Mouse (Mus musculus) liver, embryonic 16.5 days (tissue): ENCODE results near the gene Gm20458. TPM values are rescaled to one million over a fixed set of nuclear protein-coding genes. Genes with fewer than 3 reads are reported as not detected.
A peak's percentile ranks its signal among the peaks of the same experiment; 100 is the strongest.

Experiments
- ATAC-seq: fragments of 200-750 bp; cut with Nextera tagmentation; 2 replicates; pipeline ENCODE4 v1.8.0; 2017; ENCODE audit warnings: low read depth, mild to moderate bottlenecking, moderate number of reproducible peaks, moderate library complexity
- H3K27ac ChIP-seq: fragments of 300-500 bp; sonication (generic); 2 replicates; pipeline ENCODE4 v1.5.1; 2014; ENCODE audit warnings: mild to moderate bottlenecking, low read length
- H3K27me3 ChIP-seq: fragments of 300-500 bp; sonication (generic); 2 replicates; pipeline ENCODE4 v1.6.1; 2014; ENCODE audit warnings: low read depth, low read length, mixed read lengths; ENCODE audit not compliant: control insufficient read depth, insufficient read depth
- H3K36me3 ChIP-seq: fragments of 300-500 bp; sonication (generic); 2 replicates; pipeline ENCODE4 v1.6.1; 2014; ENCODE audit warnings: mild to moderate bottlenecking; ENCODE audit not compliant: control insufficient read depth, insufficient read depth
- H3K4me1 ChIP-seq: fragments of 300-500 bp; sonication (generic); 2 replicates; pipeline ENCODE4 v1.6.1; 2014; ENCODE audit warnings: low read depth, low read length, mixed read lengths; ENCODE audit not compliant: control insufficient read depth
- H3K4me2 ChIP-seq: fragments of 300-500 bp; sonication (generic); 2 replicates; pipeline ENCODE4 v1.6.1; 2014; ENCODE audit warnings: low read depth, low read length, mixed read lengths
- H3K4me3 ChIP-seq: fragments of 300-500 bp; sonication (generic); 2 replicates; pipeline ENCODE4 v1.5.1; 2014; ENCODE audit warnings: low read depth, mild to moderate bottlenecking, low read length
- H3K9ac ChIP-seq: fragments of 300-500 bp; sonication (generic); 2 replicates; pipeline ENCODE4 v1.6.1; 2014; ENCODE audit warnings: low read depth, low read length
- H3K9me3 ChIP-seq: fragments of 300-500 bp; sonication (generic); replicated peaks from 2 replicates; pipeline ENCODE4 v1.6.1; 2016; ENCODE audit warnings: low read length; ENCODE audit not compliant: control insufficient read depth
- WGBS: fragments of 180-500 bp; shearing (Covaris S2); extraction: QIAGEN DNeasy Blood & Tissue Kit; methylation state at CpG from one replicate; pipeline ENCODE4 v1.1.7; 2014; ENCODE audit not compliant: insufficient replicate concordance; 5-methylcytosine and 5-hydroxymethylcytosine counted together
- polyA plus RNA-seq: library from polyadenylated mRNA; unstranded; fragments of >200 nt; fragmentation: Nextera tagmentation; extraction: Ambion mirVana; gene quantifications from 2 replicates; pipeline ENCODE4 v1.2.1, GENCODE M21; 2015

The Gm20458 gene
- polyA plus RNA-seq, 1 experiment from 2014 or later, result 5.6 TPM

GRCm38 (mm10) chr2:164453887-164454500, 6.8 kb upstream of the Gm20458 start:
- Histone ChIP-seq H3K27ac (no peak overlapping the region), H3K9ac (no peak overlapping the region), H3K9me3 (no peaks in the 10 kb centered on the region), H3K27me3 (no peaks in the 10 kb centered on the region), H3K4me3 (no peak overlapping the region), H3K4me1 (no peaks in the 10 kb centered on the region; the same call in none of the 2 replicates), H3K4me2 (no peak overlapping the region), H3K36me3 (no peaks in the 10 kb centered on the region)
- ATAC-seq, result no peak
- WGBS, result 51% methylated on average over 7 of the region's 7 CpGs

GRCm38 (mm10) chr2:164454846-164455245, 5.9 kb upstream of the Gm20458 start:
- Histone ChIP-seq H3K27me3 (no peaks in the 10 kb centered on the region), H3K9me3 (no peaks in the 10 kb centered on the region), H3K27ac (peak overlapping the region; percentile 48), H3K9ac (no peak overlapping the region), H3K4me3 (no peak overlapping the region), H3K4me1 (no peaks in the 10 kb centered on the region; the same call in none of the 2 replicates), H3K36me3 (no peaks in the 10 kb centered on the region), H3K4me2 (no peak overlapping the region)
- 40% methylated on average over 10 of the region's 10 CpGs for WGBS
- ATAC-seq, result peak; percentile 49

GRCm38 (mm10) chr2:164455421-164456190, 5.2 kb upstream of the Gm20458 start:
- H3K27ac ChIP-seq, result peak overlapping the region; percentile 48; the same call in 1 of the 2 replicates
- no peaks in the 10 kb centered on the region; the same call in none of the 2 replicates for H3K4me1 ChIP-seq
- no peaks in the 10 kb centered on the region for H3K27me3 ChIP-seq
- no peak overlapping the region for H3K4me2 ChIP-seq
- no peaks in the 10 kb centered on the region for H3K36me3 ChIP-seq
- no peaks in the 10 kb centered on the region for H3K9me3 ChIP-seq
- 44% methylated on average over 6 of the region's 6 CpGs for WGBS
- ATAC-seq, result no peak
- no peak overlapping the region for H3K9ac ChIP-seq
- H3K4me3 ChIP-seq, result no peak overlapping the region

GRCm38 (mm10) chr2:164456413-164456812, 4.4 kb upstream of the Gm20458 start:
- Histone ChIP-seq H3K27me3 (no peaks in the 10 kb centered on the region), H3K27ac (peak overlapping the region; percentile 27; the same call in 1 of the 2 replicates), H3K4me3 (no peak overlapping the region), H3K9ac (no peak overlapping the region), H3K4me2 (no peak overlapping the region), H3K36me3 (no peaks in the 10 kb centered on the region), H3K9me3 (no peaks in the 10 kb centered on the region), H3K4me1 (no peaks in the 10 kb centered on the region; the same call in none of the 2 replicates)
- ATAC-seq, result no peak
- WGBS, result 40% methylated on average over 1 of the region's 1 CpGs

GRCm38 (mm10) chr2:164456864-164457300, 3.9 kb upstream of the Gm20458 start, which contains the start of gene Sys1:
TSS of gene Sys1 (plus strand) at chr2:164456964.
- no peak for ATAC-seq
- H3K9me3 ChIP-seq, result no peaks in the 10 kb centered on the region
- 14% methylated on average over 7 of the region's 7 CpGs for WGBS
- peaks cover 4% of the 10 kb centered on the region for H3K4me1 ChIP-seq
- H3K36me3 ChIP-seq, result no peaks in the 10 kb centered on the region
- no peaks in the 10 kb centered on the region for H3K27me3 ChIP-seq
- 0 out of 2 replicates have a peak within 1 kb of the TSS, but pooled peaks have one; percentile 7 for H3K4me3 ChIP-seq
- peak within 1 kb of the TSS; percentile 58 for H3K27ac ChIP-seq
- H3K4me2 ChIP-seq, result 0 out of 2 replicates have a peak within 1 kb of the TSS, but pooled peaks have one; percentile 17
- 0 out of 2 replicates have a peak within 1 kb of the TSS, but pooled peaks have one; percentile 15 for H3K9ac ChIP-seq

GRCm38 (mm10) chr2:164457942-164458341, 2.8 kb upstream of the Gm20458 start:
- no peak overlapping the region for H3K9ac ChIP-seq
- H3K27me3 ChIP-seq, result no peaks in the 10 kb centered on the region
- H3K4me2 ChIP-seq, result 0 out of 2 replicates have a peak overlapping the region, but pooled peaks have one; percentile 17
- peaks cover 13% of the 10 kb centered on the region for H3K4me1 ChIP-seq
- no peak overlapping the region for H3K4me3 ChIP-seq
- ATAC-seq, result no peak
- no peaks in the 10 kb centered on the region for H3K36me3 ChIP-seq
- WGBS, result 41% methylated on average over 7 of the region's 7 CpGs
- peak overlapping the region; percentile 79 for H3K27ac ChIP-seq
- H3K9me3 ChIP-seq, result no peaks in the 10 kb centered on the region

- peak; percentile 47 for ATAC-seq
- 32% methylated on average over 8 of the region's 8 CpGs for WGBS
- Histone ChIP-seq H3K4me3 (no peak overlapping the region), H3K36me3 (no peaks in the 10 kb centered on the region), H3K9ac (no peak overlapping the region), H3K4me1 (peaks cover 13% of the 10 kb centered on the region), H3K9me3 (no peaks in the 10 kb centered on the region), H3K27ac (peak overlapping the region; percentile 79), H3K4me2 (no peak overlapping the region), H3K27me3 (no peaks in the 10 kb centered on the region)
These were observed 2.2 kb upstream of the Gm20458 start for GRCm38 (mm10) chr2:164458535-164458934.

GRCm38 (mm10) chr2:164465161-164465560, 4.4 kb downstream of the Gm20458 start:
- Histone ChIP-seq H3K36me3 (peaks cover 5% of the 10 kb centered on the region), H3K27me3 (no peaks in the 10 kb centered on the region), H3K4me1 (peaks cover 13% of the 10 kb centered on the region), H3K9ac (no peak overlapping the region), H3K9me3 (no peaks in the 10 kb centered on the region), H3K4me3 (no peak overlapping the region), H3K27ac (no peak overlapping the region), H3K4me2 (no peak overlapping the region)
- ATAC-seq, result no peak

GRCm38 (mm10) chr2:164466787-164467186, 6.0 kb downstream of the Gm20458 start:
- H3K9ac ChIP-seq, result no peak overlapping the region
- peaks cover 5% of the 10 kb centered on the region for H3K36me3 ChIP-seq
- no peaks in the 10 kb centered on the region for H3K9me3 ChIP-seq
- 45% methylated on average over 5 of the region's 5 CpGs for WGBS
- H3K27me3 ChIP-seq, result no peaks in the 10 kb centered on the region
- H3K4me1 ChIP-seq, result peaks cover 10% of the 10 kb centered on the region
- no peak overlapping the region for H3K4me2 ChIP-seq
- no peak overlapping the region for H3K27ac ChIP-seq
- no peak overlapping the region for H3K4me3 ChIP-seq
- ATAC-seq, result peak; percentile 73
